Mouse (Mus musculus) kidney, postnatal 25 days (tissue): ENCODE measurements at regions not wholly inside any gene's neighbourhood (a gene's known extent, or its start where the extent isn't known, plus 50 kb on each side); places are given as distances from the start of the nearest gene placed in this dataset.
"Not testable (repeated sequence)": the region's sequence is repeated elsewhere in the genome, so short reads cannot be mapped to it uniquely, and the experiment has no call there.

Experiments used
- DNase-seq, 2 experiments: peaks; one replicate each; pipeline ENCODE4 v3.0.0; 2021; ENCODE audit warnings: mixed read lengths in 2 of 2

- DNase-seq: no peak
Observed at GRCm38 (mm10) chr6:6387571-6387970, 170.6 kb upstream of the Slc25a13 start.

GRCm38 (mm10) chr6:6384971-6385370 lies 168.0 kb upstream of the Slc25a13 start:
- DNase-seq: no peak

GRCm38 (mm10) chr6:6384441-6384840 lies 167.5 kb upstream of the Slc25a13 start:
- DNase-seq: no peak

- no peak for DNase-seq
Observed at GRCm38 (mm10) chr6:6372421-6372820, 155.4 kb upstream of the Slc25a13 start.

GRCm38 (mm10) chr6:6371444-6372093 lies 154.6 kb upstream of the Slc25a13 start:
- DNase-seq: no peak

GRCm38 (mm10) chr6:6364037-6364436 lies 147.1 kb upstream of the Slc25a13 start:
- no peak for DNase-seq

GRCm38 (mm10) chr6:6362678-6363354 lies 145.8 kb upstream of the Slc25a13 start:
- DNase-seq: no peak

- not testable (repeated sequence) for DNase-seq
Observed at GRCm38 (mm10) chr6:6361181-6361580, 144.2 kb upstream of the Slc25a13 start.

- no peak for DNase-seq
Observed at GRCm38 (mm10) chr6:6357477-6357876, 140.5 kb upstream of the Slc25a13 start.

GRCm38 (mm10) chr6:6356967-6357366 lies 140.0 kb upstream of the Slc25a13 start:
- no peak for DNase-seq

- DNase-seq: no peak
Observed at GRCm38 (mm10) chr6:6335251-6335650, 118.3 kb upstream of the Slc25a13 start.

- no peak for DNase-seq
Observed at GRCm38 (mm10) chr6:6330271-6330670, 113.3 kb upstream of the Slc25a13 start.

- DNase-seq: no peak
Observed at GRCm38 (mm10) chr6:6325516-6325915, 108.5 kb upstream of the Slc25a13 start.

- DNase-seq: no peak
Observed at GRCm38 (mm10) chr6:6316725-6317124, 99.8 kb upstream of the Slc25a13 start.

- no peak for DNase-seq
Observed at GRCm38 (mm10) chr6:6313171-6313570, 96.2 kb upstream of the Slc25a13 start.

- DNase-seq: no peak
Observed at GRCm38 (mm10) chr6:6310213-6310612, 93.2 kb upstream of the Slc25a13 start.

- no peak for DNase-seq
Observed at GRCm38 (mm10) chr6:6307618-6308017, 90.6 kb upstream of the Slc25a13 start.

- DNase-seq: no peak
Observed at GRCm38 (mm10) chr6:6303767-6304166, 86.8 kb upstream of the Slc25a13 start.

- peak; percentile 11 to 50 for DNase-seq
Observed at GRCm38 (mm10) chr6:6301001-6301510, 84.1 kb upstream of the Slc25a13 start.

GRCm38 (mm10) chr6:6298867-6299852 lies 82.2 kb upstream of the Slc25a13 start:
- DNase-seq: no peak

GRCm38 (mm10) chr6:6295551-6295950 lies 78.6 kb upstream of the Slc25a13 start:
- DNase-seq: not testable (repeated sequence)

GRCm38 (mm10) chr6:6291781-6292180 lies 74.8 kb upstream of the Slc25a13 start:
- no peak for DNase-seq

- no peak for DNase-seq
Observed at GRCm38 (mm10) chr6:6290427-6290826, 73.5 kb upstream of the Slc25a13 start.
